Mouse (Mus musculus): ENCODE measurements around the gene Gm21704. TPM values are rescaled to one million over a fixed set of nuclear protein-coding genes. Genes with fewer than 3 reads are reported as not detected.
"Not testable (repeated sequence)": the region's sequence is repeated elsewhere in the genome, so short reads cannot be mapped to it uniquely, and the experiment has no call there.

Gene Gm21704
- polyA plus RNA-seq (2015; fragmentation: Nextera tagmentation; extraction: Ambion mirVana) = not detected in 2 replicates

GRCm38 (mm10) chrY:3410067-3410466 lies at the start of gene Gm21704, which contains the start of gene Gm21708:
TSS of gene Gm21704 (minus strand) at chrY:3410167.
TSS of gene Gm21708 (minus strand) at chrY:3410167.
- H3K4me3 ChIP-seq; H3K9ac ChIP-seq; H3K36me3 ChIP-seq; H3K4me2 ChIP-seq; H3K27me3 ChIP-seq; H3K27ac ChIP-seq; H3K4me1 ChIP-seq (replicated peaks); ATAC-seq (replicated peaks; ENCODE audit: insufficient number of reproducible peaks, insufficient read depth, low FRiP score, low read depth); H3K9me3 ChIP-seq (replicated peaks): not testable (repeated sequence)
- WGBS = no CpG with 5 or more reads among the region's 9 CpGs

GRCm38 (mm10) chrY:3345229-3345628 lies 64.7 kb downstream of the Gm21704 start, which contains the start of gene Gm21693:
TSS of gene Gm21693 (minus strand) at chrY:3345329.
- not testable (repeated sequence) for H3K4me3 ChIP-seq; H3K4me2 ChIP-seq; H3K4me1 ChIP-seq (replicated peaks); H3K27ac ChIP-seq; H3K27me3 ChIP-seq; H3K36me3 ChIP-seq; H3K9me3 ChIP-seq (replicated peaks); H3K9ac ChIP-seq; ATAC-seq (replicated peaks; ENCODE audit: insufficient number of reproducible peaks, insufficient read depth, low FRiP score, low read depth)
- WGBS = no CpG with 5 or more reads among the region's 9 CpGs

GRCm38 (mm10) chrY:3340661-3341060 lies 69.3 kb downstream of the Gm21704 start:
- not testable (repeated sequence) for H3K4me2 ChIP-seq; ATAC-seq (replicated peaks; ENCODE audit: insufficient number of reproducible peaks, insufficient read depth, low FRiP score, low read depth); H3K27ac ChIP-seq; H3K4me1 ChIP-seq (replicated peaks); H3K9me3 ChIP-seq (replicated peaks); H3K4me3 ChIP-seq; H3K27me3 ChIP-seq; H3K36me3 ChIP-seq; H3K9ac ChIP-seq
- no CpG with 5 or more reads among the region's 11 CpGs for WGBS

Other genes with a start within 250 kb of the Gm21704 start
- gene Gm21677, start 103.7 kb downstream of the Gm21704 start, polyA plus RNA-seq (2015; fragmentation: Nextera tagmentation; extraction: Ambion mirVana) = not detected in 2 replicates
- gene Gm21693, start 64.8 kb downstream of the Gm21704 start, polyA plus RNA-seq (2015; fragmentation: Nextera tagmentation; extraction: Ambion mirVana) = not detected in 2 replicates
- gene Gm21708, start within 50 bp of the Gm21704 start, polyA plus RNA-seq (2015; fragmentation: Nextera tagmentation; extraction: Ambion mirVana) = not detected in 2 replicates